Mouse (Mus musculus) lung, postnatal 0 days (tissue): ENCODE measurements around the gene Syndig1l.

Experiments
- CTCF ChIP-seq: IDR thresholded peaks from 2 replicates; pipeline ENCODE4 v1.5.1; 2016; ENCODE audit warnings: antibody characterized with exemption, mild to moderate bottlenecking
- EP300 ChIP-seq: IDR thresholded peaks from 2 replicates; pipeline ENCODE4 v1.6.1; 2016; ENCODE audit warnings: antibody characterized with exemption, mild to moderate bottlenecking, control low read depth

- TF ChIP-seq CTCF = no peak
- TF ChIP-seq EP300 = no peak
These were observed 27.8 kb upstream of the Syndig1l start for GRCm38 (mm10) chr12:84726391-84726790.
